In the genomic region with DNA sequence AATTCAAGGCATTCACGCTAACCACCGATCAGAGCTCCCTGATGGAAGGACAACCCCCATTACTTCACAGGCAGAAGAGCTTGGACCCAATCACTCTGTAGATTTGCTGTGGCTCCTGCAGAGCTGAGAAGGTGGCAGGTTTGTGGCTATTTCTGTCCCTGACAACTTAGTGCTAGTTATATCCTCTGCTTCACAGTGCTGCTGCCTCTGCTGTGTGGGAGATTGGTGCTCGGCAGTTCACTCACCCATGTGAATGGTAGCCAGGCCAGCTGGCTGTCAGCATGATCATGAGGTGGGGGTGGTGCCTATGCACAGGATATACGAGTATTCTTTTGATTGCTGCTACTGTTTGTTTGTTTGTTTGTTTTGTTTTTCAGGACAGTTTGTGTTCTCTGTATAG, we compare ENCODE assay signal across 10 mouse cellular contexts.
DNase-seq lines count a peak whose midpoint lies in the region; ATAC-seq and TF ChIP-seq lines count a peak whose summit lies in the region.
"Had no signal": no experiment of that assay in that cellular context is flagged by ENCODE, and none has a peak within 500 bp of the region (broad histone marks: within the 10 kb centered on the region; RNA-seq: fewer than 3 reads in every experiment).

No protein-coding gene starts in this region.

- WGBS in hindbrain, postnatal 0 days = 57% methylated on average over 4 of the region's 4 CpGs
- 68% methylated on average over 4 of the region's 4 CpGs for WGBS in hindbrain, embryonic 11.5 days

- H3K27ac ChIP-seq in hindbrain, postnatal 0 days = no peak overlapping the region
- H3K27ac ChIP-seq in hindbrain, embryonic 11.5 days (ENCODE audit: low read depth, low read length) = no peak overlapping the region

- H3K9ac ChIP-seq in hindbrain, postnatal 0 days (replicated peaks; ENCODE audit: low read length) = no peak overlapping the region
- no peak overlapping the region for H3K9ac ChIP-seq in hindbrain, embryonic 11.5 days (ENCODE audit: low read depth, low read length)

- no peak for ATAC-seq in hindbrain, postnatal 0 days
- no peak for ATAC-seq in hindbrain, embryonic 11.5 days (ENCODE audit: low FRiP score)
- ATAC-seq in megakaryocyte, adult 5-6 weeks (ENCODE audit: poor library complexity, severe bottlenecking) = no peak
- ATAC-seq: intestine, embryonic 16.5 days had no signal

- no peak overlapping the region for H3K4me3 ChIP-seq in hindbrain, postnatal 0 days (ENCODE audit: low read length)
- no peak overlapping the region for H3K4me3 ChIP-seq in hindbrain, embryonic 11.5 days (ENCODE audit: low read depth, low read length)

- no peak for TF ChIP-seq CTCF in hindbrain, postnatal 0 days (IDR thresholded peaks at IDR 0.05; ENCODE audit: low read depth)

- intact Hi-C loops in left cerebral cortex, postnatal 36 days (cut with DNase I) = no loop called here

- peak; percentile 9 for DNase-seq in hindbrain, postnatal 0 days (ENCODE audit: low spot score)
- DNase-seq in hindbrain, embryonic 11.5 days (ENCODE audit: low spot score) = no peak
- DNase-seq in heart, adult 8-10 months (ENCODE audit: low spot score) = peak; percentile 51
- peak; percentile 59 for DNase-seq in heart, postnatal 4 days
- DNase-seq in left cerebral cortex, postnatal 36 days (ENCODE audit: low spot score in 2 of 2) = peak; percentile 24 to 30
- no peak for DNase-seq in Muller cell, postnatal 12 days (ENCODE audit: inconsistent ontology term)
- DNase-seq in ovary, postnatal 10 days (ENCODE audit: low spot score) = no peak
- DNase-seq: lung, adult 2 months had no signal

- no peaks in the 10 kb centered on the region for H3K27me3 ChIP-seq in hindbrain, postnatal 0 days (ENCODE audit: insufficient read depth, low read length)
- H3K27me3 ChIP-seq in hindbrain, embryonic 11.5 days (ENCODE audit: control insufficient read depth, insufficient read depth, low read length) = no peaks in the 10 kb centered on the region

- H3K9me3 ChIP-seq in hindbrain, postnatal 0 days (ENCODE audit: low read length) = no peaks in the 10 kb centered on the region
- no peaks in the 10 kb centered on the region for H3K9me3 ChIP-seq in hindbrain, embryonic 11.5 days (ENCODE audit: control insufficient read depth, low read length)

- no peaks in the 10 kb centered on the region for H3K4me1 ChIP-seq in hindbrain, postnatal 0 days (ENCODE audit: insufficient read depth, low read length)
- no peaks in the 10 kb centered on the region for H3K4me1 ChIP-seq in hindbrain, embryonic 11.5 days (replicated peaks; ENCODE audit: control insufficient read depth, insufficient read depth, low read length)

- H3K36me3 ChIP-seq in hindbrain, postnatal 0 days (ENCODE audit: insufficient read depth, low read length) = no peaks in the 10 kb centered on the region
- no peaks in the 10 kb centered on the region for H3K36me3 ChIP-seq in hindbrain, embryonic 11.5 days (ENCODE audit: control insufficient read depth, insufficient read depth, low read length)

- no peak overlapping the region for H3K4me2 ChIP-seq in hindbrain, postnatal 0 days (ENCODE audit: low read depth, low read length)
- no peak overlapping the region for H3K4me2 ChIP-seq in hindbrain, embryonic 11.5 days (replicated peaks; ENCODE audit: low read depth, low read length)

Comparison
In these comparisons a context has a peak if more than half of its experiments do, and no peak if none do; other contexts are left out.
1. DNase-seq: peak in hindbrain, postnatal 0 days (single experiment), heart, adult 8-10 months (single experiment), heart, postnatal 4 days (single experiment) and left cerebral cortex, postnatal 36 days (2 of 2); none in hindbrain, embryonic 11.5 days (single experiment), Muller cell, postnatal 12 days (single experiment) and ovary, postnatal 10 days (single experiment).